8 mouse cellular contexts compared by ENCODE assay signal in genomic region chr6:136468401-136468912, GRCm38 (mm10). TPM values are rescaled to one million over a fixed set of nuclear protein-coding genes. Genes with fewer than 3 reads are reported as not detected.
DNase-seq lines count a peak whose midpoint lies in the region; ATAC-seq and TF ChIP-seq lines count a peak whose summit lies in the region.

No protein-coding gene starts in this region.

- no peaks in the 10 kb centered on the region for H3K27me3 ChIP-seq in G1E (ENCODE audit: insufficient read depth, low read length)
- no peaks in the 10 kb centered on the region for H3K27me3 ChIP-seq in forebrain, embryonic 15.5 days
- H3K27me3 ChIP-seq in liver, postnatal 0 days (ENCODE audit: insufficient read depth, low read length) = no peaks in the 10 kb centered on the region
- no peaks in the 10 kb centered on the region for H3K27me3 ChIP-seq in neural tube, embryonic 14.5 days (ENCODE audit: control insufficient read depth, insufficient read depth, low read length)
- H3K27me3 ChIP-seq in testis, adult 2 months (ENCODE audit: control insufficient read depth, insufficient read depth, low read length) = no peaks in the 10 kb centered on the region

- DNase-seq in G1E (ENCODE audit: low spot score) = peak; percentile 73
- peak; percentile 75 to 82 for DNase-seq in cerebellum, adult 18-20 months
- DNase-seq in heart, postnatal 14 days = peak; percentile 87 to 93
- peak; percentile 92 for DNase-seq in layer of hippocampus, adult 11-12 months (ENCODE audit: low spot score)
- DNase-seq in liver, postnatal 0 days = peak; percentile 98

- peak overlapping the region; percentile 45; the same call in 1 of the 2 replicates for H3K4me3 ChIP-seq in G1E (ENCODE audit: low read depth, low read length)
- H3K4me3 ChIP-seq in forebrain, embryonic 15.5 days = no peak overlapping the region
- H3K4me3 ChIP-seq in liver, postnatal 0 days (ENCODE audit: low read depth, low read length) = no peak overlapping the region
- H3K4me3 ChIP-seq in neural tube, embryonic 14.5 days (ENCODE audit: low read depth, low read length) = no peak overlapping the region
- H3K4me3 ChIP-seq in testis, adult 2 months (ENCODE audit: control insufficient read depth, low read depth, low read length) = no peak overlapping the region

- H3K4me1 ChIP-seq in G1E (ENCODE audit: insufficient read depth, low read depth, low read length) = peaks cover 83% of the 10 kb centered on the region
- peaks cover 42% of the 10 kb centered on the region for H3K4me1 ChIP-seq in forebrain, embryonic 15.5 days
- peaks cover 68% of the 10 kb centered on the region for H3K4me1 ChIP-seq in liver, postnatal 0 days (ENCODE audit: insufficient read depth)
- peaks cover 19% of the 10 kb centered on the region; the same call in 1 of the 2 replicates for H3K4me1 ChIP-seq in neural tube, embryonic 14.5 days (ENCODE audit: control insufficient read depth, insufficient read depth, low read length)
- H3K4me1 ChIP-seq in testis, adult 2 months (ENCODE audit: control insufficient read depth, insufficient read depth, low read length) = peaks cover 32% of the 10 kb centered on the region

- WGBS in forebrain, embryonic 15.5 days = 5% methylated on average over 12 of the region's 12 CpGs
- 3% methylated on average over 12 of the region's 12 CpGs for WGBS in liver, postnatal 0 days (ENCODE audit: insufficient replicate concordance)
- 7% methylated on average over 12 of the region's 12 CpGs for WGBS in neural tube, embryonic 14.5 days

- peak; percentile 95 for TF ChIP-seq EP300 in liver, postnatal 0 days (IDR thresholded peaks at IDR 0.05; ENCODE audit: low read depth)

- intact Hi-C loops in heart, postnatal 14 days (cut with DNase I) = no loop called here

- no peak for TF ChIP-seq POLR2A in testis, adult 2 months (IDR thresholded peaks at IDR 0.05; ENCODE audit: control insufficient read depth, low read depth, low read length)

- H3K4me2 ChIP-seq in forebrain, embryonic 15.5 days (replicated peaks) = no peak overlapping the region
- peak overlapping the region; percentile 53 for H3K4me2 ChIP-seq in liver, postnatal 0 days (ENCODE audit: low read depth, low read length)
- no peak overlapping the region for H3K4me2 ChIP-seq in neural tube, embryonic 14.5 days (ENCODE audit: low read depth, low read length)

- H3K27ac ChIP-seq in forebrain, embryonic 15.5 days (replicated peaks) = peak overlapping the region; percentile 97
- peak overlapping the region; percentile 98 for H3K27ac ChIP-seq in liver, postnatal 0 days (ENCODE audit: low read depth)
- peak overlapping the region; percentile 85 for H3K27ac ChIP-seq in neural tube, embryonic 14.5 days (ENCODE audit: low read depth, low read length)
- peak overlapping the region; percentile 83 for H3K27ac ChIP-seq in testis, adult 2 months (ENCODE audit: control insufficient read depth, insufficient read depth, low read depth, low read length)

- no peak for TF ChIP-seq CTCF in G1E (IDR thresholded peaks at IDR 0.05; ENCODE audit: low read depth, low read length)
- no peak for TF ChIP-seq CTCF in liver, postnatal 0 days (IDR thresholded peaks at IDR 0.05; ENCODE audit: low read depth)
- no peak for TF ChIP-seq CTCF in testis, adult 2 months (IDR thresholded peaks at IDR 0.05; ENCODE audit: control insufficient read depth, insufficient read depth, insufficient replicate concordance, low read depth, low read length)

- peak; percentile 67 for ATAC-seq in G1E (ENCODE audit: extremely low read depth, insufficient number of reproducible peaks, low FRiP score, poor library complexity, severe bottlenecking)
- ATAC-seq in forebrain, embryonic 15.5 days (replicated peaks) = peak; percentile 91
- ATAC-seq in liver, postnatal 0 days = peak; percentile 87
- peak; percentile 87 for ATAC-seq in neural tube, embryonic 14.5 days (ENCODE audit: low read depth)

- H3K36me3 ChIP-seq in G1E (replicated peaks) = no peaks in the 10 kb centered on the region
- no peaks in the 10 kb centered on the region for H3K36me3 ChIP-seq in forebrain, embryonic 15.5 days
- H3K36me3 ChIP-seq in liver, postnatal 0 days (replicated peaks; ENCODE audit: insufficient read depth, low read length) = no peaks in the 10 kb centered on the region
- H3K36me3 ChIP-seq in neural tube, embryonic 14.5 days (ENCODE audit: control insufficient read depth, insufficient read depth, low read length) = no peaks in the 10 kb centered on the region
- no peaks in the 10 kb centered on the region for H3K36me3 ChIP-seq in testis, adult 2 months (ENCODE audit: control insufficient read depth, insufficient read depth, low read length)

- 0 out of 2 replicates have a peak, but pooled peaks cover 5% of the 10 kb centered on the region for H3K9me3 ChIP-seq in G1E (replicated peaks)
- H3K9me3 ChIP-seq in forebrain, embryonic 15.5 days = no peaks in the 10 kb centered on the region
- no peaks in the 10 kb centered on the region for H3K9me3 ChIP-seq in liver, postnatal 0 days (ENCODE audit: low read length)
- no peaks in the 10 kb centered on the region for H3K9me3 ChIP-seq in neural tube, embryonic 14.5 days (ENCODE audit: control insufficient read depth, low read length)

- no peak overlapping the region for H3K9ac ChIP-seq in forebrain, embryonic 15.5 days (replicated peaks)
- H3K9ac ChIP-seq in liver, postnatal 0 days (replicated peaks) = 0 out of 2 replicates have a peak overlapping the region, but pooled peaks have one; percentile 32
- no peak overlapping the region for H3K9ac ChIP-seq in neural tube, embryonic 14.5 days (replicated peaks; ENCODE audit: low read depth, low read length)

RNA-seq across cellular contexts. Expression of gene Atf7ip, which starts 37.5 kb away (rescaled TPM):
- total RNA-seq in G1E (2014; fragmentation: Nextera tagmentation) = 192 and 235 TPM in 2 replicates
- total RNA-seq in G1E (2017) = 22.9 and 34.6 TPM in 2 replicates
- 22.0 and 24.2 TPM in 2 replicates for polyA plus RNA-seq in G1E (2012)
- 45.6 and 46.9 TPM in 2 replicates for polyA plus RNA-seq in forebrain, embryonic 15.5 days (2015; fragmentation: Nextera tagmentation; extraction: Ambion mirVana)
- total RNA-seq in heart, postnatal 14 days (2021) = 100 to 1,000 TPM in 1 of 2 experiments, 10 to 100 TPM in 1; 92.6 to 107 TPM
- 5.6 and 6.6 TPM in 2 replicates for polyA plus RNA-seq in liver, postnatal 0 days (2015; fragmentation: Nextera tagmentation; extraction: Ambion mirVana)
- polyA plus RNA-seq in neural tube, embryonic 14.5 days (2014; fragmentation: Nextera tagmentation; extraction: Ambion mirVana) = 49.2 and 59.5 TPM in 2 replicates
- 15.9 and 16.8 TPM in 2 replicates for polyA plus RNA-seq in testis, adult 2 months (2012; rRNA removed)

RNA-seq across cellular contexts. Expression of gene E330021D16Rik, which starts 53.1 kb away (rescaled TPM):
- total RNA-seq in G1E (2014; fragmentation: Nextera tagmentation) (not detected in 2 replicates), G1E (2017) (0.16 TPM in 1 of 2 replicates, not detected in the other)
- not detected in 2 replicates for polyA plus RNA-seq in G1E (2012)
- polyA plus RNA-seq in forebrain, embryonic 15.5 days (2015; fragmentation: Nextera tagmentation; extraction: Ambion mirVana) = not detected in 2 replicates
- total RNA-seq in heart, postnatal 14 days (2021) = not detected
- polyA plus RNA-seq in liver, postnatal 0 days (2015; fragmentation: Nextera tagmentation; extraction: Ambion mirVana) = 0.47 and 0.67 TPM in 2 replicates
- polyA plus RNA-seq in neural tube, embryonic 14.5 days (2014; fragmentation: Nextera tagmentation; extraction: Ambion mirVana) = not detected in 2 replicates
- 0.12 and 0.28 TPM in 2 replicates for polyA plus RNA-seq in testis, adult 2 months (2012; rRNA removed)
